Mouse (Mus musculus) c-Kit-positive CD71-negative TER-119-negative erythroid progenitor cells, embryonic 14.5 days (primary cell): ENCODE results near the gene Slc37a3.
"Not testable (repeated sequence)": the region's sequence is repeated elsewhere in the genome, so short reads cannot be mapped to it uniquely, and the experiment has no call there.

Source experiments
- DNase-seq: peaks from one replicate; pipeline ENCODE4 v3.0.0-alpha.2; 2013; ENCODE audit warnings: low read depth

The Slc37a3 gene

DNA sequence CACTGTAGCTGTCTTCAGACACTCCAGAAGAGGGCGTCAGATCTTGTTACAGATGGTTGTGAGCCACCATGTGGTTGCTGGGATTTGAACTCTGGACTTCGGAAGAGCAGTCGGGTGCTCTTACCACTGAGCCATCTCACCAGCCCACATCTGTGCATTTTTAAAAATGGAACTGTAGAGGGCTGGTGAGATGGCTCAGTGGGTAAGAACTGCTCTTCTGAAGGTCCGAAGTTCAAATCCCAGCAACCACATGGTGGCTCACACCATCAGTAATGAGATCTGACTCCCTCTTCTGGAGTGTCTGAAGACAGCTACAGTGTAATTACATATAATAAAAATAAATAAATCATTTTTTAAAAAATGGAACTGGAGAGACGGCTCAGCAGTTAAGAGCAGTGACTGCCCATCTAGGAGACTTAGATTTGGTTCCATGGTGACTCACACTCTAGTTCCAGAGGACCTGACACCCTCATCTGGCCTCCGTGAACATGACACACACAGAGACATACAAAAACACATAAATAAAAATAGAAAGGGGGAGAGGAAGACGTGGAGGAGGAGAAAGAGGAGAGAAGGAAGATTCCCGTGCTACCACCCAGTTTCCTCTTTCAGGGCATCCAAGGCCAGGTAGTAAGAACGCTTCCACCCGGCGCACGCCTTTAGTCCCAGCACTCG lies 823 bp upstream of the Slc37a3 start:
- not testable (repeated sequence) for DNase-seq

- DNase-seq = no peak
Observed at GRCm38 (mm10) chr6:39376775-39377174, 700 bp downstream of the Slc37a3 start.

DNA sequence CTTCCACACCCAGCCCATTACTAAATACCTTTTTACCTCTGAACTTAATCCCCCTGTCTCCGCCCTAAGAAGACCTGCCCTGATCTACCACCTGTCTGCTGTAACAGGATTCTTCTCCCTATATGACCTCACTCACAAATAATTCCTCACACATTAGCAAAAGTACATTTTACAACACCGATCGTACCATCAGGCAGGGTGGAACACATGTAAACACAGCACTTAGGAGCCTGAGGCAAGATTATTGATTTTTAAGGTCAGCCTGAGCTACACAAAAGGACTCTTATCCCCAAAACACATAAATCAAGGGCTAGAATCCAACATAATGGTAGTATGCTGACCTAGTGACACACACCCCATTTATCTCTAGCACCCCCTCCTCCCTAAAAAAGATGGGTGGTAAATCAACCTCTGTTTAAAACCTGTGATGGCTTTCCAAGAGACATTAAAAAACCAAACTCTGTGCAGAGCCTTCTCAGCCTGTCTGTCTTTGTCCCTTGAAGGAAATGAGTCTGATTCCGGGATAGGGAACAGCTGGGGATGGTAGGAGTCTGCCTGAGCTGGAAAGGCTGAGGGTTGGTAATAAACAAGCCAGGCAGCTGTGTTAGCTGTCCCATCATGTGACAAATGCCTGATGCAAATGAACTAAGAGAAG lies 4.0 kb downstream of the Slc37a3 start:
- no peak for DNase-seq

DNA sequence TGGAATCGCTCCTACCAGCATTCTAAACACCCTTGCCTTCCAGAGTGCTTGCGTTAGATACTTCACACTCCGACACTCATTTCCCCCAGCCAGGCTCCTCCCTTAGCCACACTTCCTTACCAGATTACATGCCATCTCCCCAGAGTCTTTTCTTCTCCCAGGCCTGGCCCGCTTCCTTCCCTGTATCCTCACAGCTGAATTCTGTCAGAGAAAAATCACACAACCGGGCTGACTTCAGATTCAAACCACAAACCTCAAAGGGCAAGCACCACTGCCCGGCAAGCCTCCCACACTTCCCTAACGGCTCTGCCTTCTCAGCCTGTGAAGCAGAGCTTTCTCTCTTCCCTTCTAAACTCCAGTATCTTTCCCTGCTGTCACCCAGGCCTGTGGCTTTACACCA lies 4.7 kb downstream of the Slc37a3 start:
- DNase-seq = no peak

DNA sequence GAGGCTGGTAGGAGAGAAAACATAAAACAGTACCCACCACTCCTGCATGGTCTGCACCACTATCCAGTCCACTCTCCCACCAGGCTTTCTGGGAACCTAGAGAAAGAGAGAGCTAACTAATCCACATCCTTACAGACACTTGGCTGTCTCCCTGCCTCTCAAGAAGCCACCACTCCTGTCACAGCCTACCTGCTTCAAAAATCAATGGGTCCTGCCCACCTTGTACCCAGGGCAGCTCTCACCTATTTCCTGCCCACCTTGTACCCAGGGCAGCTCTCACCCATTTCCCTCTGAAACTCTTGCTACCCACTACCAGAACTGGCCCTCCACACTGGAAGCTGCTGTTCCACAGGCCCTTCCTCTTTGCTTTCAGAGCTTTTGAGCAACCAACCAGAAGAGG lies 5.4 kb downstream of the Slc37a3 start:
- no peak for DNase-seq

- DNase-seq = no peak
Observed at GRCm38 (mm10) chr6:39369631-39370030, 7.8 kb downstream of the Slc37a3 start.

DNA sequence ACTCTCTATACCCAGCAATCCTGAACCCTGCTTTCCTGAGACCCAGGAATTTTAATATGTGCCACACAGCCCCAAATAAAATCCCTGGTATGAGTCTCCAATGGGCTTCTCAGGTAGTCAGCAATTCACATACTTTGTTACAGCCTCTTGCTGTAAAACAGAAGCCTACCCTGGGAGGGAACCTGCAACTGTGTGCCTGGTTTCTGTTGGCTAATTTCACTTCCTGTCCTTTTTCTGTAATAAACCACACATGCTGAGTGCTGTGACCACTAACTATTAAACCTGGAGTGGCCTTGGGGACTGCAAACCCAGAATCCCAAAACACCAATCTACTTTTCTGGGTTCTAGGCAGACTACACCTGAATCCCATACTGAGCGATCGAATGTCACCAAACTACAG lies 14.8 kb downstream of the Slc37a3 start:
- no peak for DNase-seq

DNA sequence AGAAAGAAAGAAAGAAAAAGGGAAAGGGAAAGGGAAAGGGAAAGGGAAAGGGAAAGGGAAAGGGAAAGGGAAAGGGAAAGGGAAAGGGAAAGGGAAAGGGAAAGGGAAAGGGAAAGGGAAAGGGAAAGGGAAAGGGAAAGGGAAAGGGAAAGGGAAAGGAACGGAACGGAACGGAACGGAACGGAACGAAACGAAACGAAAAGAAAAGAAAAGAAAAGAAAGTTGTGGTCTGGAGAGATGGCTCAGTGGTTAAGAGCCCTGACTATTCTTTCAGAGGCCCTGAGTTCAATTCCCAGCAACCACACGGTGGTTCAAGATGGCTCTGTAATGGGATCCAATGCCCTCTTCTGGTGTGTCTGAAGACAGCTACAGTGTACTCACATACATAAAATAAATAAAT lies 18.3 kb downstream of the Slc37a3 start:
- not testable (repeated sequence) for DNase-seq

DNA sequence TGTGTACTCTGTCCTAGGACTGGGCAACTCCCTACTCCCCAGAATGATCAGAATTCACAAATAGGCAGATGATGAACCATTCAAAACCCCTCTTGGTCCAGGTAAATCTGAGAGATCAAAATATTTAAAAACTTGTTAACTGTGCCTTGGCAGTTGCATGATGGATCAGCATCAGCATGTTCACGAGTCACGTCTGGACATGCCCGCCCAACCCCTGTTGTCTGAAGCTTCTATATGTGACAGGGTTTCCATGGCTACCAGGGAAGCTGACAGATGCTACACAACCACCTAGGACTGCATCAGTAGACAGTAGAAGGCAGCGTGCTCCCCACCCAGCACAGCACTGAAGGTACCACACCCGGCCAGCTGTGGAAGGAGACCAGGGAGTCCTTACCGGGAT lies 28.5 kb downstream of the Slc37a3 start:
- DNase-seq = no peak

GRCm38 (mm10) chr6:39347880-39348814 lies 29.3 kb downstream of the Slc37a3 start:
- no peak for DNase-seq

DNA sequence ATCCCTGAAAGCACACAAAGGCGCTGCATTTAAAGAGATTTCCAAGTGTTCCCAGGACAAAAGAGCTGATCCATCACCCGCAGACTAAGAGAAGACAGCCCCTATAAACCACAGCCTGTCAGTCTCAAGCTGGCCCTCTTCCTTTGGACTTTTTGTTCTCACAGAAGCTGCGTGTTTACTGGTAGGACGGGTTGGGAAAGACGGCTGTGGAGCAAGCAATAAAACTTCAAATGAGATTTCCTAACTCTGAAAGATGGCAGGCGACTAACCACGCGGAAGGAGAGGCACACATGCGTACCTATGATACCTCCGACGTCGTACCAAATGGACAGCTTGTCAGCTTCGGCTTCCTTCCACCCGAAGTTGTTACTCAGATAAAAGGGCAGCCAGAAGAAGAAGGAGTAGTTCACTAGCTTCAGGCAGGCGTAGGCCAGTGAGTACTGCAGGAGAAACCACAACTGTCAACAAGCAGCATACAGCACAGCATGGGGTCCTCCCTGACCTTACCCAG lies 30.4 kb downstream of the Slc37a3 start:
- DNase-seq = no peak

DNA sequence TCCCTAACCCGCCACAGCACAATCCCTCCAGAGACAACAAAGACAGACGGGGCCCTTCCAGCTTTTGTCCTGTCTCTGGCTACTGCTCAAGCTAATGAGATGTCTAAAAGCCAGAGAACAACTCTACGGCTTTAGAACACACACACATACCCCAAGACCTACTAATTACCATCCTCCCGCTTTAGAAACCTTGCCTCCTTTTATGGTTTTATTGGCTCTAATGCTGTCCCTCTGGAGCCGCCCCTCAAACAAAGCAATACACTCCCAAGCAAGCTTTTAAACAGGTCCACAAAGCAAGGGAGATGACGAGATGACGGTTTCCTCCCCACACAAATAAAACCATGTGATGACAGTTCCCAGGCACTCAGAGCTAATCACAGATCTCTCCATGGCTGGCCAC lies 32.0 kb downstream of the Slc37a3 start:
- DNase-seq = no peak

- peak; percentile 73 for DNase-seq
Observed at GRCm38 (mm10) chr6:39344020-39344419, 33.5 kb downstream of the Slc37a3 start.

DNA sequence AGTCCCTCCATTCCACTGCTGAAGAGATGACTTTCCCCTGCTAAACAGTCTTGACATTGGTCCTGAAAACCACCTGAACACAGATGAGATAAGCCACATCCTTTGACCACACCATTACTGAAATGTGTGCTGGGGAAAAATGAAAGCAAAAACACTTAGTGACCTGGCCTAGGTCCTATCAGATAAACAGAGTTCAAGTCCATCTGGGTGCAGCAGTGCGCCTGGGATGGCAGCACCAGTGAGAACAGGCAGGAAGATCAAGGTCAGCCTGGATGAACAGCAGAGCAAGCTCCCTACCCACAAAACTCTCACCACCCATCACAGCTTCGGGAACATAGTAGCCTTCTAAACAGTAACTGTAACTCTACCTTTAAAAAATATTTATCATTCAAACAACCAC lies 35.7 kb downstream of the Slc37a3 start:
- no peak for DNase-seq

- DNase-seq = no peak
Observed at GRCm38 (mm10) chr6:39338359-39338758, 39.1 kb downstream of the Slc37a3 start.

DNA sequence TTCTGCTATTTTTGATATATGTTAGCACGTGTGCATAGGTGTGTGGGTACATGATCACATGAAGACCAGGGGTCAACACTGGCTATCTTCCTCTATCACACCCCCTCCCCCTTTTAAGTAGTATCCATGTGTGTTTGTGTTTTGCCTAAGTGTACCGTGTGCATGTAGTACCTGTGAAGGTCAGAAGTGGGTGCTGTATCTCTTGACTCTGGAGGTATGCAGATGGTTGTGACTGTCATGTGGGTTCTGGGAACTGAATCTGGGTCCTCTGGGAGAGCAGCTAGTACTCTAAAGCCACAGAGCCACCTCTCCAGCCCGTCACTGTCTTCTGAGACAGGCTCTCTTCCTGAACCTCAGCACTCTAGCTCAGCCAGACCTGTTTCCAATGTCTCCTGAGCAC lies 42.6 kb downstream of the Slc37a3 start:
- no peak for DNase-seq

- DNase-seq = no peak
Observed at GRCm38 (mm10) chr6:39334224-39334623, 43.3 kb downstream of the Slc37a3 start.

DNA sequence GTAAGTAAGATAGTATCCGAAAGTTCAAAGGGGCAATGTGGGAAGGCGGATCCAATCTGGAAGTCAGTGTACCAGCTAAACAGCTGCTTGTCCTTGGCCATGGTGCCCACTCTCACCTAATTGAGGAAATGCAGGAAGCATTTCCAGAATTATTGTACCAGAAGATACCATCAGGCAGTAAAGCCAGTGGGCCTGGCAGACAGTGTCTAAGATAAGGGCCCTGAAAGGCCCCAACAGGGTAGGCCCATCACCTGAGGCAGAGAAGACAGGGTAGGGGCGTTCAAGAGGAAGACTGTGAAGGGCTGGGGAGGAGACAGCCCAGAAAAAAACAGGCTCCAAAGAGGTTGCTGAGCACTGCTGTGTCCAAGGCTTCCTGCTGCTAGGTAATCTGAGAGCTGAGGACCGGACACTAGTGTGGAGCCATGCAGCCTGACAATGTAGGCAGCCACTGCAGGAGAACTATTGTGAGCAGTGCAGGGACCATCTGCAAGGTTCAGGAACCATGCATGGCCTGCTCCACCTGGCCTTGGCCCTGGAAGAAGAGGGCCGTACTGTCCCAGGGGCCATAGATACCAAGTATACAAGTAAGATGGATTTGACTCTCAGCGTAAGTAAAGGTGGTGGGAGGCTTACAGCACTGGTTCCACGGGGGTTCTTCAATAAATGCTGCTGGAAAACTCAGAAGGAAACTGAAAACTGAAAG lies 45.3 kb downstream of the Slc37a3 start:
- no peak for DNase-seq

GRCm38 (mm10) chr6:39330981-39331380 lies 46.5 kb downstream of the Slc37a3 start:
- DNase-seq = no peak

GRCm38 (mm10) chr6:39320286-39320685 lies 57.2 kb downstream of the Slc37a3 start:
- no peak for DNase-seq

DNA sequence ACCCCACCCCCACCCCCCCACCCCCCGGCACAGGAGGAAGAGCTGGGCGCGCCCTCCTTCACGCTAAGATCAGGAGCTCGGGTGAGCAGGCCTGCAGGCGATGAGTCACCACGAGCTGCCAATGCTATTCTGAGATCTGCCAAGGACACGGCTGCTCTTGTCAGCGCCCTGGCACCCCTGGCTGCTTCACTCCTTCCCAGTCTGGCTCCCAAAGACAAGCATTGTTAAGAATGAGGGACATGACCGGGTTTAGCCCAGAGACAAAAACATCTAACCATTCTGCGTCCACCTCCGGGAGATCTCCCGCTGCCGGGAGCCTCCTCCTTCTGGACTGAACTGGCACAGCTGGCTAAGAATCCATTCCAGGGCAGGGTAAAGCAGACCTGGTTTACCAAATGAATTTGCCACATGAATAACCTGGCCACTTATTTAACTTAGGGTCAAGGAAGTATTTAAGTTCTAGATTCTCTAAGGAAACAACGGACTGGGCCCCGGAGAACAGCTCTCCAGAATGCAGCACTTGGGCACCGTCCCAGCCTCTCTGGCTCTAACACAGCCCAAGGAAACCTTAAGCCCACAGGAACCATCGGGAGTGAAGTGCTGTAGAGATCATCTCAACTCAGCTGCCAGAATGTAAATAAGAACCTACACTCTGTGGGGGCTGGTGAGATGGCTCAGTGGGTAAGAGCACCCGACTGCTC lies 58.3 kb downstream of the Slc37a3 start:
- DNase-seq = no peak
